Mouse (Mus musculus): ENCODE measurements around the gene Nr0b2.

DNA sequence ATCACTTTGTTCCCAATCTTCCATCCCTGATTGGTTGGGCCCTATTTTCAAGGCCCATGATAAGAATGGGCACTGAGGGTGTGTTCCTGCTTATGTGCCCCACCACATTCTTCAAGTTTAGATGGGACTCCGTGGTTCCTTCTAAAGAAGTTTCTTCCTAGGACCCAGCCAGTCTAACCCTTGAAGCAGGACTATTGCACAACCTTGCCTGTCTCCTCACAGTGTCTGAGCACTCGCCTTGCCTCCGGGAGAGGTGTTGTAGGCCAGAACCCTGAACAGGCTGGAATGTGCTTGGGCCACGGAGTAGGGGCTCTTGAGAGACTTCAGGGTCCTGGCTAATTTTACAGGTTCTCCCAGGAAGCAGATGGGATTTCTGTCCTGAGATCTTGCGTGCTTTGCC lies 49.9 kb downstream of the Nr0b2 start:
- TF ChIP-seq CTCF (IDR thresholded peaks at IDR 0.05; ENCODE audit: insufficient read depth, low read depth, low read length) (no peak), POLR2A (IDR thresholded peaks at IDR 0.05; ENCODE audit: insufficient read depth, low read depth, low read length) (no peak)

All from olfactory bulb, adult 2 months (tissue).